Mouse (Mus musculus) cerebellum, adult 2 months (tissue): Measurements from ENCODE around the gene Mutyh. TPM values are rescaled to one million over a fixed set of nuclear protein-coding genes. Genes with fewer than 3 reads are reported as not detected.

Experiments
- DNase-seq, 2 experiments: peaks; one replicate each; pipeline ENCODE4 v3.0.0; 2021
- H3K27ac ChIP-seq: fragments of 200-500 bp; 2 replicates; pipeline ENCODE4 v1.5.1; 2012; ENCODE audit warnings: low read length, control low read depth, inconsistent platforms; ENCODE audit not compliant: insufficient read depth
- H3K27me3 ChIP-seq: fragments of 200-500 bp; 2 replicates; pipeline ENCODE4 v1.6.1; 2012; ENCODE audit warnings: inconsistent platforms, mild to moderate bottlenecking, low read length, moderate library complexity; ENCODE audit not compliant: control insufficient read depth, insufficient read depth
- H3K4me1 ChIP-seq: fragments of 200-500 bp; 2 replicates; pipeline ENCODE4 v1.6.1; 2011; ENCODE audit warnings: low read length; ENCODE audit not compliant: control insufficient read depth, insufficient read depth
- H3K4me3 ChIP-seq: fragments of 200-500 bp; replicated peaks from 2 replicates; pipeline ENCODE3; 2011; ENCODE audit warnings: mild to moderate bottlenecking, low read depth, low read length, control low read depth; ENCODE audit not compliant: insufficient read depth
- CTCF ChIP-seq: fragments of 200-500 bp; IDR thresholded peaks from 2 replicates; pipeline ENCODE4 v1.5.1; 2011; ENCODE audit warnings: low read depth, mild to moderate bottlenecking, control low read depth, low read length, moderate library complexity, borderline replicate concordance; ENCODE audit not compliant: insufficient read depth
- POLR2A ChIP-seq: fragments of 200-500 bp; IDR thresholded peaks from 2 replicates; pipeline ENCODE4 v1.6.1; 2011; ENCODE audit warnings: low read length, control low read depth, borderline replicate concordance; ENCODE audit not compliant: insufficient read depth
- WGBS: fragments of 180-500 bp; shearing (Covaris S2); methylation state at CpG from one replicate; pipeline ENCODE4 v1.1.7; 2018; 5-methylcytosine and 5-hydroxymethylcytosine counted together
- polyA plus RNA-seq: library from polyadenylated mRNA; depleted of rRNA; stranded (reverse); fragments of >200 nt; gene quantifications from 2 replicates; pipeline ENCODE4 v1.2.3, GENCODE M21; 2012

Mutyh gene
- polyA plus RNA-seq, 1 experiment = 10.0 TPM

- Histone ChIP-seq H3K4me1 (no peaks in the 10 kb centered on the region), H3K27me3 (no peaks in the 10 kb centered on the region), H3K27ac (no peak overlapping the region), H3K4me3 (no peak overlapping the region)
- DNase-seq = no peak
- TF ChIP-seq CTCF (no peak), POLR2A (no peak)
- 31% methylated on average over 1 of the region's 1 CpGs for WGBS
Measured at GRCm38 (mm10) chr4:116796442-116797110, 10.9 kb upstream of the Mutyh start.

- TF ChIP-seq CTCF (peak; percentile 31; the same call in 1 of the 2 replicates), POLR2A (no peak)
- DNase-seq = no peak
Measured at GRCm38 (mm10) chr4:116799901-116800300, 7.6 kb upstream of the Mutyh start.

DNA sequence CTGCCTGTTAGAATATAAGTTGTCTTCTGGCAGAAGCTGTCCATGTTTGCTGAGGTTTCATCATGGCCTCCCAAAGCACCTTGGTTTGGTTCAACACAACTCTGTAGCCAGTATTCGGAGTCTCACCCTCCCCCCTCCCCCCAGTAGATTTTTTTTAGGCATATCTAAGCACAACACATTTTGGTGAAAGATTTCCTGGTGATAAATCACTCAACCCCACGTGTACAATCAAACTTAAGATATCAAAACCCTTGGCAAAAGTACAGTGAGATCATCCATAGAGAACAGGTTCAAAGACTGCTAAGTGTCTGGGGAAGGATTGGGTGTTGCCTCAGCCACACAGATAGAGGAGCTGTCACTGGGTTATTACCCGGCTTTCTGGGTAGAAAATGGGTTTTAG lies 3.5 kb downstream of the Mutyh start:
- H3K4me3 ChIP-seq = no peak overlapping the region
- H3K4me1 ChIP-seq = peaks cover 3% of the 10 kb centered on the region
- H3K27me3 ChIP-seq = no peaks in the 10 kb centered on the region
- TF ChIP-seq CTCF = no peak
- no peak for DNase-seq
- H3K27ac ChIP-seq = no peak overlapping the region
- WGBS = 84% methylated on average over 3 of the region's 3 CpGs

More at GRCm38 (mm10) chr4:116799901-116800300, 7.6 kb upstream of the Mutyh start:
- 21% methylated on average over 5 of the region's 5 CpGs for WGBS
- H3K27ac ChIP-seq = no peak overlapping the region
- no peaks in the 10 kb centered on the region for H3K4me1 ChIP-seq
- H3K27me3 ChIP-seq = no peaks in the 10 kb centered on the region
- H3K4me3 ChIP-seq = no peak overlapping the region

DNA sequence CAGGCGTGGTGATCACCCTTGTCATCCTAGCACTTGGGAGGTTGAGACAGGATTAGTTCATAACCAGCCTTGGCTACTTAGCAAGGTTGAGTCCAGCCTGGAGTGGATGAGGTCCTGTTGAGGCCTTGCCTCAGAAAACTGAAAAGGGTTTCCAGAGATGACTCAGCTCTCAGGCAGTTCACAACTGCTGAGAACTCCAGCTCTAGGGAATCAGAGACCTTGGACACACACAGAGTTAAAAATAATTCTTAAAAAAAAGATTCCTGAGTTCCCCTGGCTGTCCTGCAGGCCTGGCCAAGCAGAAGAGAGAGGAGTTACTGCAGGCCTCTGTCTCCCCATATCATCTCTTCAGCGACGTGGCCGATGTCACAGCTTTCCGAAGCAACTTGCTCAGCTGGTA lies 7.8 kb downstream of the Mutyh start:
- H3K27ac ChIP-seq = no peak overlapping the region
- no peaks in the 10 kb centered on the region for H3K27me3 ChIP-seq
- peaks cover 14% of the 10 kb centered on the region for H3K4me1 ChIP-seq
- 90% methylated on average over 5 of the region's 5 CpGs for WGBS
- no peak for DNase-seq
- no peak for TF ChIP-seq CTCF
- TF ChIP-seq POLR2A = no peak
- H3K4me3 ChIP-seq = no peak overlapping the region

DNA sequence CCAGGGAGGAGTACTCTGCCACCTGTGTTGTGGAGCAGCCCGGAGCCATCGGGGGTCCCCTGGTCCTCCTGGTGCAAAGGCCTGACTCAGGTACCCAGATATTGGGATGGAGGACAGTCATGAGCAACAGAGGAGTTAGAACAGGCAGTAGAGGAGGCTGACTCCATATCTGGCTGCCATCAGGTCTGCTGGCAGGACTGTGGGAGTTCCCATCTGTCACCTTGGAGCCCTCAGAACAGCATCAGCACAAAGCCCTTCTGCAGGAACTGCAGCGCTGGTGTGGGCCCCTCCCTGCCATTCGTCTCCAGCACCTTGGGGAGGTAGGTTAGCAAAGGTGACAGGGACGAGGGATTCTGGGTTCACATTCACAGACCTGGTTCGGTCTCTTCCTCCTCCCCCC lies 10.0 kb downstream of the Mutyh start:
- no peak for TF ChIP-seq CTCF
- no peak for TF ChIP-seq POLR2A
- Histone ChIP-seq H3K4me3 (no peak overlapping the region), H3K27ac (peak overlapping the region; percentile 65), H3K27me3 (no peaks in the 10 kb centered on the region), H3K4me1 (peaks cover 18% of the 10 kb centered on the region)
- 33% methylated on average over 6 of the region's 6 CpGs for WGBS
- DNase-seq = peak; percentile 75 to 82

DNA sequence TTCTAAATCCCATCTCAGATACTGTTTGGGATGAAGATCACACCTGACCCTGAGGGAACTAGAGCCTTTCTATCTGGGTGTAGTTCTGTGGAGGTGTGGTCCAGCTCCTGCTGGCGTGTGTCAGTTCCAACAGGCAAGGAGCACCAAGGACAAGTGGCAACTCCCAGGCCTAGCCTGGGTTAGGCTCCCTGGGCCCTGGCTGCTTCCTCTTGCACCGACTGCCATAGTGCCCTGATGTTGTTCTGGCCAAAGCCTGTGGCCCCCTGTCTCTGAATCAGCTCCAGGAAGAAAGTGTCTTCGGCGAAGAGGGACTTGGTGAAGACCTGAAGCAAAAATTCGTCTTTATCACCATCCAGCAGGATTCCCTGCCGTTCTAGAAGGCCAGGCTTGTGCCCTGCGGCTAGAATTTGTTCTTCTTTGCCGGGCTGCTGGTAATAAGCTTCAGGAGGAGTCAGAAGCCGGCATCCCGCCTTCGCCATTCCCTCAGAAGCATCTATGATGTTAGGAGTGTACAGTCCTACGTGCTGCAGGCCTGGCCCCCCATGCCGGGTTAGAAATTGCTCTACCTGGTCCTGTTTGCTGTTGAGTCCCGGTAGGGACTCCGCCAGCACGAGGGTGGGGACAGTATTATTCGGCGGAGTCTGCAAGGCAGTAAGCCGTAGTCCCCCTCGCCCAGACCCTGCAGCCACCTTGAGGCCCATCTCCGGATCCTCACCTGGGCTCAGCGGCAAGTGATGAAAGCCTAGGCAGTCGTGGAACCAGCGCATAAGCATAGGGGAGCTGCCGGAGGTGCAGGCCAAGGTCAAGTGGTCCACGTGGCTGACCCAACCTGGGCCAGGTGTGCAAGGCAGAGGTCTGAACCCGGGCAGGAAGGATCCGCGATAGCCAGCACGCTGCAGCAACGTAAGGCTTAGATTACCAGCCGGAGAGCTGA lies 12.7 kb downstream of the Mutyh start:
- no peaks in the 10 kb centered on the region for H3K27me3 ChIP-seq
- peak in 1 of 2 experiments; percentile 27 for DNase-seq
- 39% methylated on average over 32 of the region's 32 CpGs for WGBS
- no peak overlapping the region for H3K27ac ChIP-seq
- H3K4me3 ChIP-seq = peak overlapping the region; percentile 71
- peaks cover 18% of the 10 kb centered on the region for H3K4me1 ChIP-seq
- TF ChIP-seq CTCF (no peak), POLR2A (no peak)

DNA sequence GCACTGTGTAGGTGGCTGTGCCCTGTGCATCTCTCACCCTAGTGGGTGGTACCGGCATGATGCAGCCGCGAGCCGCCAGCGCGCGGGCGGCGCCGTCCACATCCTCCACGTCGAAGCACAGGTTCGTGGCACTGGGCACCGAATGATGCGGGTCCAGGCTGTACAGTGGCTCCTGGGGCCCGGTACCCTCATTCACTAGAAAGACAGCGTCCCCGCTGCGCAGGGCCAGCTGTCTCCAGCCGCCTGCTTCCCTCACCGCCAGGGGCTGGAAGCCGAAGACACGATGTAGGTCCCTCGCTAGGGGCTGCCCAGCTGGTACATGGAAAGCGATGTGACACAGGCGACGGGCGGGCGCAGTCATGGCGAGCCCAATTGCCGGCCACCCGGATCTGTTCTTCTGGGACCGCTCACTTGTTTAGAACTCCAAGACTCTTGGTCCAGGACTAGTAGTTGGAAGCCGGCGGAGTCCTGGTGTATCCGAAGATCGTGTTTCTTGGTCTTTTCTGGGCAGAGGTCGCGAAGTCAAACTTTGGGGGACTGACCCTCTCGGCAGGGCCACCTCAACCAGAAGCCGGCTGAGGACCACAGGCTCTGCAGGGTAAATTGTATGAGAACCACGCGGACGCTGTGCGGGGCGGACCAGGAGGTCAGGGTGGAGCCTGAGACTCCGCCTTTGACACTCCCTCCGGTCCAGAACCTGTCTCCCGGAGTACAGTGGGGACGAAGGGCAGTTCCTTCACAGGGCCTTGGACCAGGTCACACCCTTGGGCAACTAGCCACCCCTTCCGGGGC lies 13.6 kb downstream of the Mutyh start:
- H3K27me3 ChIP-seq = no peaks in the 10 kb centered on the region
- H3K4me1 ChIP-seq = peaks cover 21% of the 10 kb centered on the region
- peak overlapping the region; percentile 71 for H3K4me3 ChIP-seq
- under 1% methylated on average over 51 of the region's 51 CpGs for WGBS
- no peak overlapping the region for H3K27ac ChIP-seq
- peak; percentile 72 to 78 for DNase-seq
- no peak for TF ChIP-seq CTCF
- peak; percentile 43; the same call in 1 of the 2 replicates for TF ChIP-seq POLR2A

DNA sequence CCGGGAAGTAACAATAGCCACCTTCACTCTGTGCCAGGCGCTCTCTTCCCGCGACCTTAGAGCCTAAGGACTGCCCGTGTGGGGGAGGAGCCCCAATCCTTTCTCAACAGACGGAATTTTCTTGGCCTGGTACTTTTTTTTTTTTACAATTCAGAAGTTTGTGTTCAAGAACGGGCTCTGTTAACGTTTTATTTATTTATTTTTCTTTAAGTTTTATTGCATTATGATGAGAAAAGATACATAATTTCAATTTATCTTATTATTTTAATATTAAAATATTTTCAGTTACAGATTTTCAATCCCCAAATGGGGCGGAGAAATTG lies 14.1 kb downstream of the Mutyh start, which contains the start of gene Hpdl:
Gene Hpdl (minus strand): TSS at position 14 of the 323 bp plus-strand sequence.
- Histone ChIP-seq H3K4me3 (peak within 1 kb of the TSS; percentile 71), H3K27me3 (no peaks in the 10 kb centered on the region), H3K27ac (no peak within 1 kb of the TSS), H3K4me1 (peaks cover 21% of the 10 kb centered on the region)
- 13% methylated on average over 9 of the region's 9 CpGs for WGBS
- DNase-seq = no peak
- TF ChIP-seq POLR2A = no peak
- no peak for TF ChIP-seq CTCF
